Mouse (Mus musculus) neural tube, embryonic 15.5 days (tissue): ENCODE data around the gene Maml2. TPM values are rescaled to one million over a fixed set of nuclear protein-coding genes. Genes with fewer than 3 reads are reported as not detected.

Experiments used
- ATAC-seq: fragments of 200-750 bp; cut with Nextera tagmentation; 2 replicates; pipeline ENCODE4 v1.8.0; 2017; ENCODE audit warnings: mild to moderate bottlenecking, moderate TSS enrichment, moderate library complexity; ENCODE audit not compliant: low FRiP score
- H3K27ac ChIP-seq: fragments of 300-500 bp; sonication (generic); replicated peaks from 2 replicates; pipeline ENCODE4 v1.5.1; 2015; ENCODE audit warnings: mild to moderate bottlenecking, inconsistent platforms
- H3K27me3 ChIP-seq: fragments of 300-500 bp; sonication (generic); replicated peaks from 2 replicates; pipeline ENCODE4 v1.6.1; 2015; ENCODE audit warnings: inconsistent platforms
- H3K36me3 ChIP-seq: fragments of 300-500 bp; sonication (generic); 2 replicates; pipeline ENCODE4 v1.6.1; 2015; ENCODE audit warnings: inconsistent platforms
- H3K4me1 ChIP-seq: fragments of 300-500 bp; sonication (generic); 2 replicates; pipeline ENCODE4 v1.6.1; 2015; ENCODE audit warnings: inconsistent platforms
- H3K4me2 ChIP-seq: fragments of 300-500 bp; sonication (generic); 2 replicates; pipeline ENCODE4 v1.6.1; 2015; ENCODE audit warnings: inconsistent platforms, mild to moderate bottlenecking, moderate library complexity
- H3K4me3 ChIP-seq: fragments of 300-500 bp; sonication (generic); replicated peaks from 2 replicates; pipeline ENCODE4 v1.5.1; 2015; ENCODE audit warnings: mild to moderate bottlenecking, inconsistent platforms
- H3K9ac ChIP-seq: fragments of 300-500 bp; sonication (generic); replicated peaks from 2 replicates; pipeline ENCODE4 v1.6.1; 2015; ENCODE audit warnings: mild to moderate bottlenecking, inconsistent platforms
- H3K9me3 ChIP-seq: fragments of 300-500 bp; sonication (generic); replicated peaks from 2 replicates; pipeline ENCODE4 v1.6.1; 2016; ENCODE audit warnings: inconsistent platforms
- WGBS: fragments of 180-500 bp; shearing (Covaris S2); methylation state at CpG from one replicate; pipeline ENCODE4 v1.1.7; 2015; ENCODE audit warnings: mixed read lengths; 5-methylcytosine and 5-hydroxymethylcytosine counted together
- polyA plus RNA-seq: library from polyadenylated mRNA; unstranded; fragments of >200 nt; fragmentation: Nextera tagmentation; extraction: Ambion mirVana; gene quantifications from 2 replicates; pipeline ENCODE4 v1.2.1, GENCODE M21; 2015

Gene Maml2
- polyA plus RNA-seq, 1 experiment from 2014 or later = 12.0 TPM

- Histone ChIP-seq H3K27ac (no peak overlapping the region), H3K36me3 (no peaks in the 10 kb centered on the region)
These were observed 202.3 kb downstream of the Maml2 start for GRCm38 (mm10) chr9:13500045-13500444.

GRCm38 (mm10) chr9:13505024-13505423, 207.3 kb downstream of the Maml2 start:
- no peak for ATAC-seq
- Histone ChIP-seq H3K9ac (no peak overlapping the region), H3K4me3 (no peak overlapping the region), H3K36me3 (no peaks in the 10 kb centered on the region), H3K4me1 (0 out of 2 replicates have a peak, but pooled peaks cover 4% of the 10 kb centered on the region), H3K27me3 (no peaks in the 10 kb centered on the region), H3K9me3 (no peaks in the 10 kb centered on the region), H3K4me2 (no peak overlapping the region), H3K27ac (no peak overlapping the region)
- 91% methylated on average over 4 of the region's 4 CpGs for WGBS

More at GRCm38 (mm10) chr9:13500045-13500444, 202.3 kb downstream of the Maml2 start:
- Histone ChIP-seq H3K4me1 (peaks cover 11% of the 10 kb centered on the region; the same call in 1 of the 2 replicates), H3K4me2 (no peak overlapping the region), H3K27me3 (no peaks in the 10 kb centered on the region), H3K4me3 (no peak overlapping the region), H3K9ac (no peak overlapping the region), H3K9me3 (no peaks in the 10 kb centered on the region)
- WGBS = 72% methylated on average over 5 of the region's 5 CpGs
- no peak for ATAC-seq

- no peak overlapping the region for H3K4me2 ChIP-seq
- no peaks in the 10 kb centered on the region for H3K27me3 ChIP-seq
- 60% methylated on average over 6 of the region's 6 CpGs for WGBS
- H3K27ac ChIP-seq = no peak overlapping the region
- no peak overlapping the region for H3K4me3 ChIP-seq
- no peak overlapping the region for H3K9ac ChIP-seq
- no peak for ATAC-seq
- no peaks in the 10 kb centered on the region for H3K9me3 ChIP-seq
- H3K36me3 ChIP-seq = no peaks in the 10 kb centered on the region
- 0 out of 2 replicates have a peak, but pooled peaks cover 3% of the 10 kb centered on the region for H3K4me1 ChIP-seq
These were observed 209.4 kb downstream of the Maml2 start for GRCm38 (mm10) chr9:13506956-13507821.

- H3K9me3 ChIP-seq = no peaks in the 10 kb centered on the region
- H3K4me3 ChIP-seq = no peak overlapping the region
- H3K27ac ChIP-seq = no peak overlapping the region
- 0 out of 2 replicates have a peak, but pooled peaks cover 6% of the 10 kb centered on the region for H3K4me1 ChIP-seq
- H3K27me3 ChIP-seq = no peaks in the 10 kb centered on the region
- ATAC-seq = no peak
- H3K9ac ChIP-seq = no peak overlapping the region
- 92% methylated on average over 9 of the region's 9 CpGs for WGBS
- no peak overlapping the region for H3K4me2 ChIP-seq
- no peaks in the 10 kb centered on the region for H3K36me3 ChIP-seq
These were observed 210.0 kb downstream of the Maml2 start for GRCm38 (mm10) chr9:13507822-13508188.

GRCm38 (mm10) chr9:13509751-13510150, 212.0 kb downstream of the Maml2 start:
- Histone ChIP-seq H3K4me3 (no peak overlapping the region), H3K4me2 (no peak overlapping the region), H3K27me3 (no peaks in the 10 kb centered on the region), H3K36me3 (no peaks in the 10 kb centered on the region), H3K27ac (no peak overlapping the region), H3K9ac (no peak overlapping the region), H3K9me3 (no peaks in the 10 kb centered on the region), H3K4me1 (0 out of 2 replicates have a peak, but pooled peaks cover 6% of the 10 kb centered on the region)
- WGBS = 83% methylated on average over 6 of the region's 6 CpGs
- ATAC-seq = no peak

GRCm38 (mm10) chr9:13510621-13511369, 213.0 kb downstream of the Maml2 start:
- ATAC-seq = no peak; the same call in 1 of the 2 replicates
- 71% methylated on average over 5 of the region's 5 CpGs for WGBS
- no peak overlapping the region for H3K4me2 ChIP-seq

GRCm38 (mm10) chr9:13513135-13513534, 215.4 kb downstream of the Maml2 start:
- ATAC-seq = no peak
- Histone ChIP-seq H3K9ac (no peak overlapping the region), H3K4me1 (0 out of 2 replicates have a peak, but pooled peaks cover 3% of the 10 kb centered on the region), H3K27ac (no peak overlapping the region), H3K36me3 (no peaks in the 10 kb centered on the region), H3K4me2 (no peak overlapping the region), H3K9me3 (no peaks in the 10 kb centered on the region), H3K27me3 (no peaks in the 10 kb centered on the region), H3K4me3 (no peak overlapping the region)
- WGBS = 52% methylated on average over 5 of the region's 5 CpGs

More at GRCm38 (mm10) chr9:13510621-13511369, 213.0 kb downstream of the Maml2 start:
- Histone ChIP-seq H3K4me1 (0 out of 2 replicates have a peak, but pooled peaks cover 6% of the 10 kb centered on the region), H3K9ac (no peak overlapping the region), H3K4me3 (no peak overlapping the region), H3K36me3 (no peaks in the 10 kb centered on the region), H3K9me3 (no peaks in the 10 kb centered on the region), H3K27ac (no peak overlapping the region), H3K27me3 (no peaks in the 10 kb centered on the region)

GRCm38 (mm10) chr9:13514435-13514834, 216.7 kb downstream of the Maml2 start:
- no peaks in the 10 kb centered on the region for H3K9me3 ChIP-seq
- no peak overlapping the region for H3K4me2 ChIP-seq
- H3K36me3 ChIP-seq = no peaks in the 10 kb centered on the region
- no peaks in the 10 kb centered on the region for H3K27me3 ChIP-seq
- no peak for ATAC-seq
- no peak overlapping the region for H3K4me3 ChIP-seq
- peaks cover 6% of the 10 kb centered on the region; the same call in 1 of the 2 replicates for H3K4me1 ChIP-seq
- no peak overlapping the region for H3K9ac ChIP-seq
- no peak overlapping the region for H3K27ac ChIP-seq

GRCm38 (mm10) chr9:13515976-13516375, 218.2 kb downstream of the Maml2 start:
- H3K36me3 ChIP-seq = no peaks in the 10 kb centered on the region
- H3K27me3 ChIP-seq = no peaks in the 10 kb centered on the region
- H3K4me2 ChIP-seq = no peak overlapping the region
- ATAC-seq = no peak
- H3K9ac ChIP-seq = no peak overlapping the region
- H3K4me1 ChIP-seq = peaks cover 6% of the 10 kb centered on the region; the same call in 1 of the 2 replicates
- no peak overlapping the region for H3K4me3 ChIP-seq
- H3K9me3 ChIP-seq = no peaks in the 10 kb centered on the region
- 82% methylated on average over 2 of the region's 2 CpGs for WGBS
- no peak overlapping the region for H3K27ac ChIP-seq

GRCm38 (mm10) chr9:13518031-13518430, 220.3 kb downstream of the Maml2 start:
- Histone ChIP-seq H3K4me3 (no peak overlapping the region), H3K4me2 (no peak overlapping the region), H3K27ac (no peak overlapping the region), H3K27me3 (no peaks in the 10 kb centered on the region), H3K36me3 (no peaks in the 10 kb centered on the region), H3K9me3 (no peaks in the 10 kb centered on the region), H3K4me1 (peaks cover 3% of the 10 kb centered on the region; the same call in 1 of the 2 replicates), H3K9ac (no peak overlapping the region)
- 75% methylated on average over 2 of the region's 2 CpGs for WGBS
- ATAC-seq = no peak

- WGBS = 94% methylated on average over 2 of the region's 2 CpGs
- H3K9ac ChIP-seq = no peak overlapping the region
- H3K9me3 ChIP-seq = no peaks in the 10 kb centered on the region
- no peak overlapping the region for H3K4me2 ChIP-seq
- H3K36me3 ChIP-seq = no peaks in the 10 kb centered on the region
- peaks cover 3% of the 10 kb centered on the region; the same call in 1 of the 2 replicates for H3K4me1 ChIP-seq
- no peak overlapping the region for H3K27ac ChIP-seq
- H3K4me3 ChIP-seq = no peak overlapping the region
- no peaks in the 10 kb centered on the region for H3K27me3 ChIP-seq
- ATAC-seq = no peak
These were observed 220.7 kb downstream of the Maml2 start for GRCm38 (mm10) chr9:13518441-13518971.
